Mouse (Mus musculus) forelimb bud, embryonic 11.5 days (tissue): ENCODE data around the gene Krt24.
A peak's percentile ranks its signal among the peaks of the same experiment; 100 is the strongest.

ENCODE experiments used
- DNase-seq: peaks from one replicate; pipeline ENCODE4 v3.0.0-alpha.2; 2012; ENCODE audit warnings: low read depth, low spot score

The Krt24 gene

GRCm38 (mm10) chr11:99284833-99285312, at the start of gene Krt24:
Gene Krt24 (minus strand): TSS chr11:99285262.
- no peak for DNase-seq

GRCm38 (mm10) chr11:99333426-99333825, 48.4 kb upstream of the Krt24 start:
- no peak for DNase-seq

- DNase-seq = no peak
These were observed 44.6 kb upstream of the Krt24 start for GRCm38 (mm10) chr11:99329655-99330054.

- no peak for DNase-seq
These were observed 37.8 kb upstream of the Krt24 start, which contains the start of gene Krt25 for GRCm38 (mm10) chr11:99322851-99323250. Gene Krt25 (minus strand): TSS chr11:99322951.

GRCm38 (mm10) chr11:99321094-99321493, 36.0 kb upstream of the Krt24 start:
- DNase-seq = no peak

- no peak for DNase-seq
These were observed 34.1 kb upstream of the Krt24 start for GRCm38 (mm10) chr11:99319127-99319526.

- DNase-seq = no peak
These were observed 31.5 kb upstream of the Krt24 start for GRCm38 (mm10) chr11:99316543-99316942.

- no peak for DNase-seq
These were observed 29.5 kb upstream of the Krt24 start for GRCm38 (mm10) chr11:99314594-99314993.

- DNase-seq = peak; percentile 66
These were observed 25.8 kb upstream of the Krt24 start for GRCm38 (mm10) chr11:99310882-99311281.

- peak; percentile 83 for DNase-seq
These were observed 22.5 kb upstream of the Krt24 start for GRCm38 (mm10) chr11:99307579-99307978.

- DNase-seq = no peak
These were observed 10.0 kb upstream of the Krt24 start for GRCm38 (mm10) chr11:99295039-99295438.

GRCm38 (mm10) chr11:99292846-99293245, 7.8 kb upstream of the Krt24 start:
- DNase-seq = peak; percentile 36

GRCm38 (mm10) chr11:99284011-99284410, 1.1 kb downstream of the Krt24 start:
- no peak for DNase-seq

GRCm38 (mm10) chr11:99283334-99283733, 1.7 kb downstream of the Krt24 start:
- DNase-seq = no peak

- no peak for DNase-seq
These were observed 3.9 kb downstream of the Krt24 start for GRCm38 (mm10) chr11:99281116-99281515.

GRCm38 (mm10) chr11:99279986-99280385, 5.1 kb downstream of the Krt24 start:
- DNase-seq = no peak

- no peak for DNase-seq
These were observed 8.3 kb downstream of the Krt24 start for GRCm38 (mm10) chr11:99276786-99277185.

GRCm38 (mm10) chr11:99275624-99276023, 9.4 kb downstream of the Krt24 start:
- DNase-seq = no peak

- no peak for DNase-seq
These were observed 12.3 kb downstream of the Krt24 start for GRCm38 (mm10) chr11:99272721-99273120.

GRCm38 (mm10) chr11:99269192-99269591, 15.9 kb downstream of the Krt24 start:
- DNase-seq = no peak

GRCm38 (mm10) chr11:99265796-99266195, 19.3 kb downstream of the Krt24 start:
- no peak for DNase-seq

- DNase-seq = no peak
These were observed 19.8 kb downstream of the Krt24 start for GRCm38 (mm10) chr11:99265220-99265619.

- DNase-seq = no peak
These were observed 28.8 kb downstream of the Krt24 start for GRCm38 (mm10) chr11:99256213-99256612.

GRCm38 (mm10) chr11:99255316-99255715, 29.7 kb downstream of the Krt24 start:
- DNase-seq = no peak
